Mouse (Mus musculus) kidney, embryonic 15.5 days (tissue): Measurements from ENCODE around the gene Dner. TPM values are rescaled to one million over a fixed set of nuclear protein-coding genes. Genes with fewer than 3 reads are reported as not detected.

Source experiments
- ATAC-seq: fragments of 200-750 bp; cut with Nextera tagmentation; replicated peaks from 2 replicates; pipeline ENCODE4 v1.8.0; 2017; ENCODE audit warnings: moderate TSS enrichment; ENCODE audit not compliant: low FRiP score
- H3K27ac ChIP-seq: fragments of 300-500 bp; sonication (generic); 2 replicates; pipeline ENCODE4 v1.5.1; 2015; ENCODE audit warnings: mild to moderate bottlenecking, inconsistent platforms
- H3K27me3 ChIP-seq: fragments of 300-500 bp; sonication (generic); 2 replicates; pipeline ENCODE4 v1.6.1; 2015; ENCODE audit warnings: inconsistent platforms
- H3K36me3 ChIP-seq: fragments of 300-500 bp; sonication (generic); 2 replicates; pipeline ENCODE4 v1.6.1; 2015; ENCODE audit warnings: inconsistent platforms
- H3K4me1 ChIP-seq: fragments of 300-500 bp; sonication (generic); 2 replicates; pipeline ENCODE4 v1.6.1; 2015; ENCODE audit warnings: inconsistent platforms
- H3K4me2 ChIP-seq: fragments of 300-500 bp; sonication (generic); 2 replicates; pipeline ENCODE4 v1.6.1; 2015; ENCODE audit warnings: moderate library complexity, mild to moderate bottlenecking, inconsistent platforms
- H3K4me3 ChIP-seq: fragments of 300-500 bp; sonication (generic); replicated peaks from 2 replicates; pipeline ENCODE4 v1.5.1; 2015; ENCODE audit warnings: mild to moderate bottlenecking, inconsistent platforms
- H3K9ac ChIP-seq: fragments of 300-500 bp; sonication (generic); 2 replicates; pipeline ENCODE4 v1.6.1; 2015; ENCODE audit warnings: mild to moderate bottlenecking, inconsistent platforms
- H3K9me3 ChIP-seq: fragments of 300-500 bp; sonication (generic); replicated peaks from 2 replicates; pipeline ENCODE4 v1.6.1; 2016; ENCODE audit warnings: inconsistent platforms
- WGBS: fragments of 180-500 bp; shearing (Covaris S2); methylation state at CpG from one replicate; pipeline ENCODE4 v1.1.7; 2015; ENCODE audit warnings: mixed read lengths; 5-methylcytosine and 5-hydroxymethylcytosine counted together
- polyA plus RNA-seq: library from polyadenylated mRNA; unstranded; fragments of >200 nt; fragmentation: Nextera tagmentation; extraction: Ambion mirVana; gene quantifications from 2 replicates; pipeline ENCODE4 v1.2.1, GENCODE M21; 2015

Gene Dner
- polyA plus RNA-seq, 1 experiment from 2014 or later, result 2.5 TPM

GRCm38 (mm10) chr1:84380895-84381294 lies 315.1 kb downstream of the Dner start:
- no peak for ATAC-seq
- H3K4me2 ChIP-seq, result no peak overlapping the region
- no peaks in the 10 kb centered on the region for H3K27me3 ChIP-seq
- H3K9me3 ChIP-seq, result no peaks in the 10 kb centered on the region
- H3K4me3 ChIP-seq, result no peak overlapping the region
- no peaks in the 10 kb centered on the region for H3K4me1 ChIP-seq
- no peak overlapping the region for H3K27ac ChIP-seq
- WGBS, result 74% methylated on average over 3 of the region's 3 CpGs
- no peaks in the 10 kb centered on the region for H3K36me3 ChIP-seq
- no peak overlapping the region for H3K9ac ChIP-seq

- H3K27me3 ChIP-seq, result no peaks in the 10 kb centered on the region
- H3K9me3 ChIP-seq, result no peaks in the 10 kb centered on the region
- WGBS, result 68% methylated on average over 3 of the region's 3 CpGs
- H3K4me1 ChIP-seq, result 0 out of 2 replicates have a peak, but pooled peaks cover 3% of the 10 kb centered on the region
- H3K27ac ChIP-seq, result no peak overlapping the region
- H3K36me3 ChIP-seq, result no peaks in the 10 kb centered on the region
- no peak overlapping the region for H3K4me2 ChIP-seq
- no peak overlapping the region for H3K4me3 ChIP-seq
- no peak overlapping the region for H3K9ac ChIP-seq
- no peak for ATAC-seq
Measured at GRCm38 (mm10) chr1:84367733-84368132, 328.3 kb downstream of the Dner start.

GRCm38 (mm10) chr1:84366553-84366952 lies 329.5 kb downstream of the Dner start:
- no peak overlapping the region for H3K4me3 ChIP-seq
- WGBS, result 74% methylated on average over 3 of the region's 3 CpGs
- no peak overlapping the region for H3K4me2 ChIP-seq
- peaks cover 10% of the 10 kb centered on the region; the same call in 1 of the 2 replicates for H3K4me1 ChIP-seq
- no peak for ATAC-seq
- H3K9ac ChIP-seq, result no peak overlapping the region
- no peaks in the 10 kb centered on the region for H3K9me3 ChIP-seq
- H3K27ac ChIP-seq, result no peak overlapping the region
- no peaks in the 10 kb centered on the region for H3K27me3 ChIP-seq
- H3K36me3 ChIP-seq, result no peaks in the 10 kb centered on the region

- H3K4me2 ChIP-seq, result no peak within 1 kb of the TSS
- peaks cover 10% of the 10 kb centered on the region; the same call in 1 of the 2 replicates for H3K4me1 ChIP-seq
- H3K36me3 ChIP-seq, result no peaks in the 10 kb centered on the region
- no peaks in the 10 kb centered on the region for H3K27me3 ChIP-seq
- H3K4me3 ChIP-seq, result no peak within 1 kb of the TSS
- 87% methylated on average over 8 of the region's 8 CpGs for WGBS
- H3K9me3 ChIP-seq, result no peaks in the 10 kb centered on the region
- ATAC-seq, result no peak
- H3K27ac ChIP-seq, result 0 out of 2 replicates have a peak within 1 kb of the TSS, but pooled peaks have one; percentile 27
- no peak within 1 kb of the TSS for H3K9ac ChIP-seq
Measured at GRCm38 (mm10) chr1:84363967-84364366, 332.1 kb downstream of the Dner start, which contains the start of gene Pid1. Gene Pid1 (minus strand): TSS chr1:84364180.

- 77% methylated on average over 7 of the region's 7 CpGs for WGBS
- no peaks in the 10 kb centered on the region for H3K9me3 ChIP-seq
- no peaks in the 10 kb centered on the region for H3K36me3 ChIP-seq
- H3K4me3 ChIP-seq, result no peak overlapping the region
- H3K9ac ChIP-seq, result no peak overlapping the region
- 0 out of 2 replicates have a peak, but pooled peaks have one; percentile 9 for ATAC-seq
- H3K27ac ChIP-seq, result peak overlapping the region; percentile 41; the same call in 1 of the 2 replicates
- no peak overlapping the region for H3K4me2 ChIP-seq
- peaks cover 10% of the 10 kb centered on the region; the same call in 1 of the 2 replicates for H3K4me1 ChIP-seq
- H3K27me3 ChIP-seq, result no peaks in the 10 kb centered on the region
Measured at GRCm38 (mm10) chr1:84362709-84363617, 333.1 kb downstream of the Dner start.

GRCm38 (mm10) chr1:84362209-84362608 lies 333.8 kb downstream of the Dner start:
- Histone ChIP-seq H3K9ac (no peak overlapping the region), H3K4me2 (no peak overlapping the region), H3K4me1 (peaks cover 10% of the 10 kb centered on the region; the same call in 1 of the 2 replicates), H3K27ac (peak overlapping the region; percentile 41; the same call in 1 of the 2 replicates), H3K9me3 (no peaks in the 10 kb centered on the region), H3K36me3 (no peaks in the 10 kb centered on the region), H3K4me3 (no peak overlapping the region), H3K27me3 (no peaks in the 10 kb centered on the region)
- peak; percentile 36; the same call in 1 of the 2 replicates for ATAC-seq
- WGBS, result 24% methylated on average over 1 of the region's 1 CpGs

GRCm38 (mm10) chr1:84361389-84361788 lies 334.6 kb downstream of the Dner start:
- Histone ChIP-seq H3K36me3 (no peaks in the 10 kb centered on the region), H3K27ac (no peak overlapping the region), H3K4me2 (no peak overlapping the region), H3K9ac (no peak overlapping the region), H3K4me1 (peaks cover 10% of the 10 kb centered on the region; the same call in 1 of the 2 replicates), H3K9me3 (no peaks in the 10 kb centered on the region), H3K4me3 (no peak overlapping the region), H3K27me3 (no peaks in the 10 kb centered on the region)
- WGBS, result 60% methylated on average over 3 of the region's 3 CpGs
- no peak for ATAC-seq

GRCm38 (mm10) chr1:84359611-84360500 lies 336.2 kb downstream of the Dner start:
- Histone ChIP-seq H3K9ac (no peak overlapping the region), H3K27me3 (no peaks in the 10 kb centered on the region), H3K9me3 (no peaks in the 10 kb centered on the region), H3K36me3 (no peaks in the 10 kb centered on the region), H3K4me2 (no peak overlapping the region), H3K4me3 (no peak overlapping the region), H3K27ac (no peak overlapping the region), H3K4me1 (peaks cover 10% of the 10 kb centered on the region; the same call in 1 of the 2 replicates)
- no peak for ATAC-seq
- 84% methylated on average over 6 of the region's 6 CpGs for WGBS

- Histone ChIP-seq H3K9ac (no peak overlapping the region), H3K4me2 (no peak overlapping the region), H3K4me1 (peaks cover 1% of the 10 kb centered on the region; the same call in 1 of the 2 replicates), H3K36me3 (no peaks in the 10 kb centered on the region), H3K27me3 (no peaks in the 10 kb centered on the region), H3K4me3 (no peak overlapping the region), H3K27ac (no peak overlapping the region), H3K9me3 (no peaks in the 10 kb centered on the region)
- WGBS, result 85% methylated on average over 5 of the region's 5 CpGs
- ATAC-seq, result no peak
Measured at GRCm38 (mm10) chr1:84357216-84357615, 338.8 kb downstream of the Dner start.

- Histone ChIP-seq H3K27ac (no peak overlapping the region), H3K36me3 (no peaks in the 10 kb centered on the region), H3K4me3 (no peak overlapping the region), H3K27me3 (no peaks in the 10 kb centered on the region), H3K4me2 (no peak overlapping the region), H3K4me1 (no peaks in the 10 kb centered on the region), H3K9ac (no peak overlapping the region), H3K9me3 (no peaks in the 10 kb centered on the region)
- WGBS, result 88% methylated on average over 2 of the region's 2 CpGs
- no peak for ATAC-seq
Measured at GRCm38 (mm10) chr1:84350262-84350661, 345.8 kb downstream of the Dner start.

GRCm38 (mm10) chr1:84347796-84348476 lies 348.1 kb downstream of the Dner start:
- Histone ChIP-seq H3K4me3 (no peak overlapping the region), H3K4me1 (no peaks in the 10 kb centered on the region), H3K9ac (no peak overlapping the region), H3K36me3 (no peaks in the 10 kb centered on the region), H3K27ac (no peak overlapping the region), H3K27me3 (no peaks in the 10 kb centered on the region), H3K9me3 (no peaks in the 10 kb centered on the region), H3K4me2 (no peak overlapping the region)
- no peak for ATAC-seq
- WGBS, result 66% methylated on average over 3 of the region's 3 CpGs
